Mouse (Mus musculus) heart, postnatal 0 days (tissue): ENCODE results near the gene Olfr982. TPM values are rescaled to one million over a fixed set of nuclear protein-coding genes. Genes with fewer than 3 reads are reported as not detected.
A peak's percentile ranks its signal among the peaks of the same experiment; 100 is the strongest.

ENCODE experiments used
- ATAC-seq: fragments of 200-750 bp; cut with Nextera tagmentation; 2 replicates; pipeline ENCODE4 v1.8.0; 2017; ENCODE audit warnings: low read depth, moderate number of reproducible peaks, moderate library complexity; ENCODE audit not compliant: insufficient read depth
- DNase-seq: peaks from one replicate; pipeline ENCODE4 v3.0.0-alpha.2; 2016; ENCODE audit warnings: low spot score
- H3K27ac ChIP-seq: fragments of 300-500 bp; sonication (generic); 2 replicates; pipeline ENCODE4 v1.5.1; 2014; ENCODE audit warnings: low read depth, mild to moderate bottlenecking
- H3K27me3 ChIP-seq: fragments of 300-500 bp; sonication (generic); 2 replicates; pipeline ENCODE4 v1.6.1; 2014; ENCODE audit warnings: low read length, mixed read lengths; ENCODE audit not compliant: control insufficient read depth, insufficient read depth
- H3K36me3 ChIP-seq: fragments of 300-500 bp; sonication (generic); replicated peaks from 2 replicates; pipeline ENCODE4 v1.6.1; 2014; ENCODE audit warnings: low read length, mixed read lengths; ENCODE audit not compliant: control insufficient read depth, insufficient read depth
- H3K4me1 ChIP-seq: fragments of 300-500 bp; sonication (generic); 2 replicates; pipeline ENCODE4 v1.6.1; 2014; ENCODE audit warnings: antibody characterized with exemption; ENCODE audit not compliant: control insufficient read depth, insufficient read depth
- H3K4me2 ChIP-seq: fragments of 300-500 bp; sonication (generic); 2 replicates; pipeline ENCODE4 v1.6.1; 2014; ENCODE audit warnings: low read depth, mild to moderate bottlenecking, low read length, moderate library complexity
- H3K4me3 ChIP-seq: fragments of 300-500 bp; sonication (generic); 2 replicates; pipeline ENCODE4 v1.5.1; 2014; ENCODE audit warnings: low read depth, low read length
- H3K9ac ChIP-seq: fragments of 300-500 bp; sonication (generic); replicated peaks from 2 replicates; pipeline ENCODE4 v1.6.1; 2014; ENCODE audit warnings: low read depth, low read length, mixed read lengths
- H3K9me3 ChIP-seq: fragments of 300-500 bp; sonication (generic); replicated peaks from 2 replicates; pipeline ENCODE4 v1.6.1; 2016; ENCODE audit warnings: low read length; ENCODE audit not compliant: control insufficient read depth
- CTCF ChIP-seq: IDR thresholded peaks from 2 replicates; pipeline ENCODE4 v1.5.1; 2016; ENCODE audit warnings: antibody characterized with exemption, control low read depth, low read depth
- EP300 ChIP-seq: IDR thresholded peaks from 2 replicates; pipeline ENCODE4 v1.6.1; 2016; ENCODE audit warnings: antibody characterized with exemption, low read depth
- WGBS: fragments of 180-500 bp; shearing (Covaris S2); extraction: QIAGEN DNeasy Blood & Tissue Kit; methylation state at CpG from one replicate; pipeline ENCODE4 v1.1.7; 2014; 5-methylcytosine and 5-hydroxymethylcytosine counted together
- polyA plus RNA-seq: library from polyadenylated mRNA; unstranded; fragments of >200 nt; fragmentation: Nextera tagmentation; extraction: Ambion mirVana; gene quantifications from 2 replicates; pipeline ENCODE4 v1.2.1, GENCODE M21; 2015
- total RNA-seq: library from RNA; depleted of rRNA; stranded (reverse); fragments of >200 nt; gene quantifications from 2 replicates; pipeline ENCODE4 v1.2.3, GENCODE M21; 2014; ENCODE audit warnings: low replicate concordance; rRNA removed

Gene Olfr982
- total and polyA plus RNA-seq, 2 experiments from 2014 or later = not detected

GRCm38 (mm10) chr9:40116645-40117286 lies 43.1 kb downstream of the Olfr982 start:
- Histone ChIP-seq H3K4me1 (no peaks in the 10 kb centered on the region), H3K4me3 (no peak overlapping the region), H3K36me3 (no peaks in the 10 kb centered on the region), H3K4me2 (no peak overlapping the region; the same call in 1 of the 2 replicates), H3K9ac (no peak overlapping the region), H3K27ac (peak overlapping the region; percentile 53), H3K27me3 (no peaks in the 10 kb centered on the region), H3K9me3 (no peaks in the 10 kb centered on the region)
- 41% methylated on average over 10 of the region's 10 CpGs for WGBS
- ATAC-seq (peak; percentile 76), DNase-seq (peak; percentile 25)
- TF ChIP-seq EP300 = no peak
- no peak for TF ChIP-seq CTCF

GRCm38 (mm10) chr9:40117287-40117659 lies 43.6 kb downstream of the Olfr982 start:
- WGBS = 61% methylated on average over 5 of the region's 5 CpGs
- Histone ChIP-seq H3K9me3 (no peaks in the 10 kb centered on the region), H3K36me3 (no peaks in the 10 kb centered on the region), H3K4me3 (no peak overlapping the region), H3K9ac (no peak overlapping the region), H3K4me2 (no peak overlapping the region; the same call in 1 of the 2 replicates), H3K27ac (peak overlapping the region; percentile 53), H3K27me3 (no peaks in the 10 kb centered on the region), H3K4me1 (no peaks in the 10 kb centered on the region)
- ATAC-seq (no peak), DNase-seq (no peak)
- TF ChIP-seq CTCF (no peak), EP300 (no peak)

Other genes starting within 250 kb of the Olfr982 start
- gene Olfr971, start 237.0 kb upstream of the Olfr982 start, total RNA-seq = not detected in 2 replicates
- gene Olfr971, start 237.0 kb upstream of the Olfr982 start, polyA plus RNA-seq = not detected in 2 replicates
- gene Olfr972, start 207.4 kb upstream of the Olfr982 start, total RNA-seq = not detected in 2 replicates
- not detected in 2 replicates for gene Olfr972, start 207.4 kb upstream of the Olfr982 start, polyA plus RNA-seq
- gene Olfr229, start 166.5 kb upstream of the Olfr982 start, total RNA-seq = not detected in 2 replicates
- not detected in 2 replicates for gene Olfr229, start 166.5 kb upstream of the Olfr982 start, polyA plus RNA-seq
- gene Olfr974, start 136.3 kb upstream of the Olfr982 start, total RNA-seq = not detected in 2 replicates
- gene Olfr974, start 136.3 kb upstream of the Olfr982 start, polyA plus RNA-seq = not detected in 2 replicates
- gene Olfr975, start 121.8 kb upstream of the Olfr982 start, total RNA-seq = not detected in 2 replicates
- gene Olfr975, start 121.8 kb upstream of the Olfr982 start, polyA plus RNA-seq = not detected in 2 replicates
- not detected in 2 replicates for gene Olfr976, start 112.7 kb upstream of the Olfr982 start, total RNA-seq
- gene Olfr976, start 112.7 kb upstream of the Olfr982 start, polyA plus RNA-seq = not detected in 2 replicates
- gene Olfr978, start 81.7 kb upstream of the Olfr982 start, total RNA-seq = not detected in 2 replicates
- gene Olfr978, start 81.7 kb upstream of the Olfr982 start, polyA plus RNA-seq = not detected in 2 replicates
- not detected in 2 replicates for gene Olfr979, start 70.4 kb upstream of the Olfr982 start, total RNA-seq
- gene Olfr979, start 70.4 kb upstream of the Olfr982 start, polyA plus RNA-seq = not detected in 2 replicates
- not detected in 2 replicates for gene Olfr980, start 64.2 kb upstream of the Olfr982 start, total RNA-seq
- gene Olfr980, start 64.2 kb upstream of the Olfr982 start, polyA plus RNA-seq = not detected in 2 replicates
- not detected in 2 replicates for gene Olfr981, start 52.4 kb upstream of the Olfr982 start, total RNA-seq
- gene Olfr981, start 52.4 kb upstream of the Olfr982 start, polyA plus RNA-seq = not detected in 2 replicates
- gene Olfr983, start 19.8 kb downstream of the Olfr982 start, total RNA-seq = not detected in 2 replicates
- gene Olfr983, start 19.8 kb downstream of the Olfr982 start, polyA plus RNA-seq = not detected in 2 replicates
- gene Olfr984, start 40.4 kb downstream of the Olfr982 start, total RNA-seq = not detected in 2 replicates
- gene Olfr984, start 40.4 kb downstream of the Olfr982 start, polyA plus RNA-seq = not detected in 2 replicates
- not detected in 2 replicates for gene Olfr985, start 56.4 kb downstream of the Olfr982 start, total RNA-seq
- not detected in 2 replicates for gene Olfr985, start 56.4 kb downstream of the Olfr982 start, polyA plus RNA-seq
- not detected in 2 replicates for gene Tmem225, start 74.3 kb downstream of the Olfr982 start, total RNA-seq
- not detected in 2 replicates for gene Tmem225, start 74.3 kb downstream of the Olfr982 start, polyA plus RNA-seq
- not detected in 2 replicates for gene Olfr986, start 107.1 kb downstream of the Olfr982 start, total RNA-seq
- gene Olfr986, start 107.1 kb downstream of the Olfr982 start, polyA plus RNA-seq = not detected in 2 replicates
- 1.5 TPM in 2 replicates for gene Zfp202, start 118.5 kb downstream of the Olfr982 start, total RNA-seq
- 2.1 and 2.4 TPM in 2 replicates for gene Zfp202, start 118.5 kb downstream of the Olfr982 start, polyA plus RNA-seq
- 0.54 and 5.5 TPM in 2 replicates for gene Scn3b, start 195.4 kb downstream of the Olfr982 start, total RNA-seq
- 0.60 and 0.75 TPM in 2 replicates for gene Scn3b, start 195.4 kb downstream of the Olfr982 start, polyA plus RNA-seq